Mouse (Mus musculus): ENCODE measurements around the gene Zfp639. TPM values are rescaled to one million over a fixed set of nuclear protein-coding genes. Genes with fewer than 3 reads are reported as not detected.

The Zfp639 gene
- total RNA-seq, 1 experiment from 2014 or later = 72.5 TPM

GRCm38 (mm10) chr3:32553061-32553460 lies 43.0 kb downstream of the Zfp639 start:
- peak; percentile 58 to 65; a peak in 3 of 4 replicates for ATAC-seq (replicated peaks in 1 of 2; ENCODE audit: insufficient read depth in 1 of 2, low FRiP score in 2 of 2, low TSS enrichment in 1 of 2, low read depth in 1 of 2, poor library complexity in 2 of 2, severe bottlenecking in 2 of 2)

GRCm38 (mm10) chr3:32563401-32563800 lies 53.3 kb downstream of the Zfp639 start:
- ATAC-seq (replicated peaks in 1 of 2; ENCODE audit: insufficient read depth in 1 of 2, low FRiP score in 2 of 2, low TSS enrichment in 1 of 2, low read depth in 1 of 2, poor library complexity in 2 of 2, severe bottlenecking in 2 of 2) = no peak

Other genes with a start within 250 kb of the Zfp639 start
- gene Zmat3, start 144.2 kb upstream of the Zfp639 start, total RNA-seq (2017) = 1.1 and 1.3 TPM in 2 replicates
- 39.6 and 60.9 TPM in 2 replicates for gene Pik3ca, start 112.6 kb upstream of the Zfp639 start, total RNA-seq (2017)
- not detected in 2 replicates for gene Kcnmb3, start 18.0 kb upstream of the Zfp639 start, total RNA-seq (2017)
- 36.2 and 37.8 TPM in 2 replicates for gene Mfn1, start 19.2 kb downstream of the Zfp639 start, total RNA-seq (2017)
- gene Gnb4, start 106.3 kb downstream of the Zfp639 start, total RNA-seq (2017) = 15.7 and 20.7 TPM in 2 replicates
- 86.2 and 86.5 TPM in 2 replicates for gene Actl6a, start 196.0 kb downstream of the Zfp639 start, total RNA-seq (2017)
- gene Ndufb5, start 226.7 kb downstream of the Zfp639 start, total RNA-seq (2017) = 86.4 and 127 TPM in 2 replicates
- gene Mrpl47, start 227.3 kb downstream of the Zfp639 start, total RNA-seq (2017) = 19.0 and 30.9 TPM in 2 replicates